Comparison of ENCODE assay signal across 37 mouse cellular contexts in genomic region chr2:62514477-62514876, GRCm38 (mm10). TPM values are rescaled to one million over a fixed set of nuclear protein-coding genes. Genes with fewer than 3 reads are reported as not detected.
"Had no signal": no experiment of that assay in that cellular context is flagged by ENCODE, and none has a peak within 500 bp of the region (broad histone marks: within the 10 kb centered on the region; RNA-seq: fewer than 3 reads in every experiment).

No protein-coding gene starts in this region.

- H3K4me2 ChIP-seq: heart, embryonic 12.5 days; hindbrain, embryonic 12.5 days; hindbrain, embryonic 14.5 days; intestine, embryonic 15.5 days; limb, embryonic 13.5 days; limb, embryonic 15.5 days; liver, embryonic 12.5 days had no signal

- H3K9me3 ChIP-seq: heart, embryonic 10.5 days; heart, embryonic 12.5 days; hindbrain, embryonic 10.5 days; hindbrain, embryonic 12.5 days; intestine, embryonic 15.5 days; limb, embryonic 13.5 days; limb, embryonic 15.5 days; liver, embryonic 12.5 days had no signal

- DNase-seq: gastrocnemius, adult 2 months; gastrocnemius, postnatal 10 days; gastrocnemius, postnatal 25 days; heart, adult 18-20 months; heart, postnatal 10 days; heart, postnatal 4 days; kidney, adult 18-20 months; kidney, adult 8-10 months; kidney, postnatal 10 days; kidney, postnatal 25 days; kidney, postnatal 4 days; layer of hippocampus, adult 9-11 months; layer of hippocampus, postnatal 36 days; left cerebral cortex, postnatal 4 days had no signal

- H3K36me3 ChIP-seq: heart, embryonic 10.5 days; heart, embryonic 12.5 days; hindbrain, embryonic 10.5 days; hindbrain, embryonic 12.5 days; intestine, embryonic 15.5 days; limb, embryonic 13.5 days; limb, embryonic 15.5 days; liver, embryonic 12.5 days had no signal

- H3K4me3 ChIP-seq: gastrocnemius, adult 2 months; heart, embryonic 10.5 days; heart, embryonic 12.5 days; hindbrain, embryonic 10.5 days; hindbrain, embryonic 12.5 days; intestine, embryonic 15.5 days; layer of hippocampus, adult 2 months; limb, embryonic 13.5 days; limb, embryonic 15.5 days; liver, embryonic 12.5 days had no signal

- ATAC-seq: hindbrain, embryonic 16.5 days; inflammation-experienced regulatory T-cells, adult 6 months; intestine, embryonic 15.5 days; liver, embryonic 12.5 days had no signal

- H3K27ac ChIP-seq: gastrocnemius, adult 2 months; heart, embryonic 10.5 days; hindbrain, embryonic 10.5 days; hindbrain, embryonic 12.5 days; hindbrain, embryonic 14.5 days; intestine, embryonic 15.5 days; layer of hippocampus, adult 2 months; limb, embryonic 13.5 days; limb, embryonic 15.5 days; liver, embryonic 12.5 days; liver, embryonic 14.5 days had no signal

- H3K27me3 ChIP-seq: heart, embryonic 12.5 days; hindbrain, embryonic 12.5 days; intestine, embryonic 15.5 days; limb, embryonic 13.5 days; limb, embryonic 15.5 days; liver, embryonic 12.5 days had no signal

- H3K9ac ChIP-seq: heart, embryonic 12.5 days; hindbrain, embryonic 12.5 days; hindbrain, embryonic 14.5 days; intestine, embryonic 15.5 days; limb, embryonic 13.5 days; limb, embryonic 15.5 days; liver, embryonic 12.5 days; liver, embryonic 14.5 days had no signal

- H3K4me1 ChIP-seq: heart, embryonic 10.5 days; heart, embryonic 12.5 days; hindbrain, embryonic 10.5 days; hindbrain, embryonic 12.5 days; intestine, embryonic 15.5 days; limb, embryonic 13.5 days; limb, embryonic 15.5 days; liver, embryonic 12.5 days had no signal

RNA-seq across cellular contexts. Expression of gene Gcg, which starts 31.0 kb away (rescaled TPM):
- total RNA-seq: gastrocnemius, adult 2 months; gastrocnemius, postnatal 25 days; granulocyte monocyte progenitor cell, adult 5-6 weeks; heart, adult 18-20 months; heart, adult 8-10 months; heart, postnatal 10 days; heart, postnatal 25 days; heart, postnatal 4 days; layer of hippocampus, adult 2 months; layer of hippocampus, postnatal 36 days; left cerebral cortex, adult 8-10 months; left cerebral cortex, postnatal 25 days; liver, adult 2 months had no signal
- polyA plus RNA-seq: heart, embryonic 12.5 days; heart, embryonic 14.5 days; heart, embryonic 16.5 days; hindbrain, embryonic 10.5 days; hindbrain, embryonic 12.5 days; hindbrain, embryonic 14.5 days; kidney, embryonic 14.5 days; kidney, embryonic 16.5 days; limb, embryonic 15.5 days; liver, adult 2 months had no signal
